Mouse (Mus musculus) left cerebral cortex, adult 8-10 months (tissue): ENCODE results near the gene Phf23. TPM values are rescaled to one million over a fixed set of nuclear protein-coding genes. Genes with fewer than 3 reads are reported as not detected.

Source experiments
- DNase-seq, 2 experiments: peaks; one replicate each; pipeline ENCODE4 v3.0.0; 2022; ENCODE audit warnings: low spot score in 2 of 2
- total RNA-seq, 4 experiments: library from RNA; stranded (reverse); gene quantifications; 2 replicates each; pipeline ENCODE4 v1.2.4; 2022

Gene Phf23
- total RNA-seq, 4 experiments from 2014 or later = 49.6 to 59.9 (median 51.8) TPM

DNA sequence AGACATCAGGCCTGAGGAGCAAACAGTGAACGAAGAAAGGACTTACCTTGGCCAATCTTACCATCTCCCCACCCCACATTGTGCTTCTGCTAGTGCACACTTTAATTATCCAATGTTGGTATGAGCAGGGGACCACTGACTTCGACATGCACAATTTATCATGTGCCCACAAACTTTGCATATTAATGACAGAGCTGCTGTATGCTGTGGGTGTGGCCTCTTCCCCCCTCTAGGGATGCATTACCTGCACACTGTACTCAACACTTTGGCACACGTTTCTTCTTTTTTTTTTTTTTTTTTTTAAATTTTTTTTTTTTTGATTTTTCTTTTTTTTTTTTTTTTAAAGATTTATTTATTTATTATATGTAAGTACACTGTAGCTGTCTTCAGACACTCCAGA lies 24.8 kb upstream of the Phf23 start:
- no peak for DNase-seq

DNA sequence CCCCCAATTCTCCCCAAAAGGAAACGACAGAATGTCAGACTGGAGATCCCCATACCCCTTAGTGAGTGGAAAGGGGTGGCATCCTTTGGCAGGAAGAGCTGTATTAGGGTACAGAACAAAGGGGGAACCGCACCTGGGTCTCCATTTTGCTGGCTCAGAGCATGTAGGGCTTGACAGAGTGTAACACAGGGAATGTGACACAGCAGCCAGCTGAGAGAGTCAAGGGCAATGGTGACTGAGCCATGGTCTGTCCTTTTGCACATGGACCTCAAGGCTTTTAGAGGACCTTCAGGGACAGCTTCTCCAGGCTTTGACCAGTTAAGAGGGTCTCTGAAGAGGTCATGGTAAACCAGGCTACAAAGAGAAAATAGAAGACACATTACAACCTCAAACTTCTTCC lies 20.7 kb upstream of the Phf23 start:
- no peak for DNase-seq

DNA sequence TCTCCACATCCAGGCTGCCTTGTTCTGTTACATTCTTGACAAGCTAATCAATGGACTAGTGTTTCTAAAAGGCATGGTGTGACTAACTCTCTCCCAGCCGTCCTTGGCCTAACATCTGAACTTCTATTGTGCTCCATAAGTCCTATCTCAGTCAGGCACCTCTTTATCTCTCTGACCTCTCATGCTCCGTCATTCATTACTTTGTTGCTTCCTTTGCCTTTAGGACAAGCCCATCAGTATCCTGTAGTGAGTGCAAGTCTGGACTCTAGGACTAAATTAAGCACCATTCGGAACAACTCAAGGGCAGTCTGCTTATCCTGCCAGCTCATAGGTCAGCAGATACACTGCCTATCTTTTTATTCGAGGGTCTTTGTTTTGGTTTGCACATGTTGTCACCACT lies 19.3 kb upstream of the Phf23 start:
- DNase-seq = no peak

DNA sequence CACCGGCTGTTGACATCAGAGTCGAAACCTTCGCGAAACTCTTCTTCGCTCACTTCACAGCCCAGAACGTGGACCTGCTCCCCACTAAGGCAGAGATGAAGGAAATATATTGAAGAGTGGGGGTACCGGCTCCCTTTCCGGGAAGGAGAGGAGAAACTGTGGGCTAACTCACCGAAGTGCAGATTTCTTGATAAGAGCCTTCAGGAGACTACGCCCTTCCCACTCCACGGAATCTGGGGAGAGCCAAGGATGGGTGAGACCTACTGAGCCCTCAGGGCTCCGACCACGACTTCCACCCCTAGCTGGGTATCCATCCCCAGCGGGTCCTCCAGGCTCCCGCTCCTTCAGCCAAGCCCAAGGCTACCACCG lies 15.8 kb upstream of the Phf23 start:
- no peak for DNase-seq

DNA sequence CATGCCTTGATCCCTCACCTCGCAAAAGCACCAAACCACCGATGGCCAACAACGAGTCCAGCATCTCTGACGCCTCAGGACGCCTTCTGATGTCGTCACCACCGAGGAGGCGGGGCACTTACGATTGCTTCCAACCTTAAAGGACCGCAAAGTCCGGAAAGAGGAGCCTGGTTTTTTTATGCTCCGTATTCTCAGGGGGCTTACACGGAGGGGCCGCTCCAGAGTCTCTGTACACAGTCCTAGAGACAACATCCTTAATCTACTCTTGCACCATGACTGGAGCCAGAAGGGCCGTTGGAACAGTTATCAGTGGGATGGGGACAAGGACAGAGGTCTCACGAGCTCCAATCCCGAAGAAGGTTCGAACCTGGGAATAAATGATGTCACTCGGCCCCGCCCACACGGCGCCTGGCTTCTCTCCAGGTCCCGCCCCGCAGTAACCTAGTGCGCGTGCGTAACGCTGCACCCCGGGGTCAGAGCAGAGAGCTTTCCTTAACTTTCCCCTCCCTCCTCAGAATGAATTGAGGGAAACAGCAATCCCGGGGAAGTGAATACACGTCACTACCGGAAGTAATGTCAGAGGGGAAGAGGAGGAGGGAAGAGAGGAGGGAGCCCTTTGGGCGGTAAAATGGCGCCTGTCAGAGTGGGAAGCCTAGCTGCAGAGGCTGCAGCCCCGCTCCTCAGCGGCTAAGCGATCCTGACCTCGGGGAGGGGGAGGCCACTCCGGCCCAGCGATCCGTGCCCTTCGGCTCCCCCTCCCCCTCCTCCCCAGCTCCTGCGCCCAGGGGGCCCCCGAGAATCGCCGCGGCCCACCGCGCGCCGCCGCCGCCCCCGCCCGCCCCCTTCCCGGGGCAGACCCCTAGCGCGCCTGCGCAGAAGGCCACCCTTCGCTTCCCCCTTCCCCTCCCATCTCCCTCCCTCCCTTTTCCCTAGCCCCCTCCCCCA lies 15.1 kb upstream of the Phf23 start:
- DNase-seq = peak; percentile 97 to 100

DNA sequence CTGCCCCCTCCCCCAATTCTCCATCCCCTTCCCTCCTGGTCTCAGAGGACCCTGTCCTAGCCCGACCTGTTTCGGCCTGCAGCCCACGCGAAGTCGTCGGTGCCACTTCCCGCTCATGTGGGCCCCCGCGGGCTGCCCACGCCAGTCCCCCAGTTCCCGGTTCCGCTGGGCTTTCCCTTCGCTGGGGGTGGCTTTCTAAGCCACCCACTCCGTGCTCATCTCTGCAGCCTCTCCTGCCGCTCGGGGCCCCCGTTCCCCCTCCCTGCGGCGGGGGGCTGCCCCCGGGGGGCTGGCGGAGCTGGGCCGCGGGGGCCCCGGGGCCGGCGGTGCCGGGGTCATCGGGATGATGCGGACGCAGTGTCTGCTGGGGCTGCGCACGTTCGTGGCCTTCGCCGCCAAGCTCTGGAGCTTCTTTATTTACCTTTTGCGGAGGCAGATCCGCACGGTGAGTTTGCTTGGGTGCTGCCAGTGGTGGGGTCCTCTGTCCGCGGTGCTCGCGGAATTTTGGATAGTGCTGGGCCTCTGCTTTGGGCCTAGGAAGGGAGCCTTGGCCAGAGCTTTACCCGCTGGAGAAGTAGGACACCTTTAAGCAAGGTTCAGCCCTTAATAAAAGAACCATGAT lies 14.3 kb upstream of the Phf23 start, which contains the start of gene Ctdnep1:
TSS of gene Ctdnep1 (plus strand) at position 16 of the 622 bp plus-strand sequence.
- no peak for DNase-seq

DNA sequence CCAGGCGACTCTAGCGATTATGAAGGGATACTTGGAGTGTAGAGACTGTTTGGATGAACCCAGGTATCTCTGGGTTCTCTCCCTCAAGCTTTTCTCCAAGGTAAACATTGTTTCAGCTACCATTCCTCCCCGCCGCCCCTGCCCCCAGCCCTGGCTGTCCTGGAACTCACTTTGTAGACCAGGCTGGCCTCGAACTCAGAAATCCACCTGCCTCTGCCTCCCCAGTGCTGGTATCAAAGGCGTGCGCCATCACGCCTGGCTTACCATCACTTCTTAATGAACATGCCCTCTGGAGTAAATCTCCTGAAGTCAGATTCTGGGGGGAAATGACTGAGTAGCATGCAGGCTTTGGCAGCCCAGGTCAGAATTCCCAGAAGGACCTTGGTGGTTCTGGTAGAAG lies 13.4 kb upstream of the Phf23 start, which contains the start of gene Elp5:
TSS of gene Elp5 (minus strand) at position 293 of the 400 bp plus-strand sequence.
- no peak for DNase-seq

DNA sequence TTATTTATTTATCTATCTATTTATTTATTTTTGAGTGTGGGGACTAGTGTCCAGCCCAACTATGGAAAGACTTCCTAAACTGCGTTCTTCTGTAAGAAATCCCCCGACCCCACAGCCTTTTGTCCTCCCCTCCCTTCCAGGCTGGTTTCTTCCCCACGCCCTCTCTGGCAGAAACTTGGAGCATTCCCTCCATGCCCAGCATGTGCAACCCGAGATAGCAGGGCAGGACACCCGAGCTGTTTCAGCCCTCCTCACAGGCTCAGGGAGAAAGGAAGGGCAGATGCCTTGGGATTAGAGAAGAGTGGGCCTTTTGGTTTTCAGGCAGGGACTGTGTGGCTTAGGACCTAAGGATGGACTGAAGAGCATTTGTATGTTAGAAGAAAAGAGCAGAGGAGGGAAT lies 12.7 kb upstream of the Phf23 start:
- no peak for DNase-seq

DNA sequence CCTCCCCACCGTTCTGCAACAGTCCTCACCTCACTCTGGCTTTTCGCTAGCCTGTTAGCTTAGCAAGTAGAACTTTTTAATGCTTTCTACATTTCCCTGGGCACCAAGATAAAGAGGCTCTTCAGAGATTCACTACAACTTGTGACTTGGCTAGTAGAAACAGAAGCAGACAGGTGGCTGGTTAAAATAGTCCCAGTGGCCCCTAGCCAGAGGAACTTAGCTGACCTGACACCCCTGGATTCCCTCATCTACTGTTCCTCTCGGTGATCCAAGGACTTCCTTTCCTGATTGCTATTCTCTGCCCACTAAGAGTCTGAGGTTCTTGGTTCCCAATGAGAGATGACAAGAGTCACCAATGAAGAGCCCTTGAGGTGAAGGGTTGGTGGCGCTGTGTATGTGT lies 12.2 kb upstream of the Phf23 start:
- no peak for DNase-seq

DNA sequence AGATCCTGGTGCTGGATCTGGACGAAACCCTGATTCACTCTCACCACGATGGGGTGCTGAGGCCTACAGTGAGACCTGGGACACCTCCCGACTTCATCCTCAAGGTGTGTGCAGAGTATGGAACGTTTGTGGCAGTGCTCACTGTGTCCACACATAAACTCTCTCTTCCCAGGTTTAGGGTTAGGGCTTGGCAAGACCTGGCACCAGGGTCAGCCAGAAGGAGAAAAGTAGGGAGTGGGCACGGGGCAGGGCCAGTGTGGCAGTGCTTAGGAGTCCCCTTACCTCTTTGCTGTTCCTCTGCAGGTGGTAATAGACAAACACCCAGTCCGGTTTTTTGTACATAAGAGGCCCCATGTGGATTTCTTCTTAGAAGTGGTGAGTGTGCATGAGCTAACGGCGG lies 11.1 kb upstream of the Phf23 start:
- DNase-seq = no peak

DNA sequence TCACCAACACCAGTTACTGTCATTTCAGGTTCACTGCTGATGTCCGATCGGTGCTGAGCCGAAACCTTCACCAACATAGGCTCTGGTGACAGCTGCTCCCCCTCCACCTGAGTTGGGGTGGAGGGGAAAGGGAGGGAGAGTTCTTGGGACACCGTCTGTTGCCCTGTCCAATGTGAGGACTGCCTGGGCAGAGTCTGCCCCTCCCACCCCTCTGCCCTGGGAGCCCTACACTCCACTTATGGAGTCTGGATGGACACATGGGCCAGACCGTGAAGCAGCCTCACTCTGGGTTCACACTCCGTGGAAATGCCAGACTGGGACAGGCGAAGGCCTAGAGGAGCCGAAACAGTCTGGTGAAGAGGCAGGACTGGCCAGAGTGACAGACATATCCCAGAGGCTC lies 5.6 kb upstream of the Phf23 start:
- no peak for DNase-seq

DNA sequence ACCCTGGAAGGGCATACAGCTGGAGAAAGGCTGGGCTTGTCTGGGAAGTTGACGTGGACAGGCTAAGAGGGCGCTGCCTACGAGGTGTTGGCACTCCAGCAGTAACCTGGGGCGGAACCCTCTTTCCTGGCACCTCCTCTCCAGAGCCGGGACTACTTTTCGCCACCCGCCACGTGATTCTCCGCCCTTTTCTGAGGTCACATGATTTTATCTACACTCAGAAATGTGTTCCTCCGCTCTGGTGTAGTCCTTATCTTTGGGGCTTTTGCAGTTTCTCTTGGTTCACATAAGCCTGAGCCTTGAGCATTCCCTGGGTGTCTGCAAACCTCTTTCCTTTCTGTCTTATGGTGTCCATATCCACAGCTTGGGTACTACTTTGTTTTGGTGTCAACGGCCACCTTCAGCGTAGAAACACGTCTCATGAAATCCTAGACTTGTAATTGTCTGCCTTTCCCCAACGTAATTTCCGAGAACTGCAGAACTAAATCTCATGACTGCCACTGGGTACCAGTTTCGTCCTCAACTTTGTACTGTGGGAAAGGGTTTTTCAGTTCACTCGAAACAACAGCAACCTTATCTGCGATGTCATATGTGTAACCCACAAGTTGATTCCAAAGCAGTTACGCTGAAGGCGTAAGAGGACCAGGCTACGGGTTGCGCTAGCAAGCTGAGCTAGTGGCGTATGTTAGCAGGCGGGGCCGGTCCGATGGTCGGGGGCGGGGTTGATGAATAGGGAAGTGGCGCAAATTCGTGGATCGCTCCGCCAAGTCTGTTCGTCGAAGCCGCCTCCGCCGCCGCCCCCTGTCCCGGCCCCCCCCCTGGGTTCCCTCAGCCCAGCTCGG lies 4.5 kb upstream of the Phf23 start, which contains the start of gene Gabarap:
TSS of gene Gabarap (plus strand) at position 294 of the 842 bp plus-strand sequence.
- peak; percentile 94 to 95 for DNase-seq

DNA sequence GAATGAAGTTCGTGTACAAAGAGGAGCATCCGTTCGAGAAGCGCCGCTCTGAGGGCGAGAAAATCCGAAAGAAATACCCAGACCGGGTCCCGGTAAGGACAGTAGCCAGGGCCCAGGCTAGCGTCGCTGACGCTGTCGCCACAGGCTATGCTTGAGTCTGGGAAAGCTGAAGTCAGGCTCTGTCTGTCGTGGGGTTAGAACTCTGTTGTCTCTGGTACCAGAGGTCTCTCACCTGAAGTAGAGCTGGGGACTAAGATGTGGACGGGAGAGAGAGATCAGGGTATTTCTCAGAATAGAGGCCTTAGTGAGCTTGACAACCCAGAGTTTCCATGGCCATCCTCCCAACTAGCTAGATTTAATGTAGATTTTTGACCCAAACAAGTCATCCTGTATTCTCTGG lies 3.9 kb upstream of the Phf23 start:
- DNase-seq = no peak

DNA sequence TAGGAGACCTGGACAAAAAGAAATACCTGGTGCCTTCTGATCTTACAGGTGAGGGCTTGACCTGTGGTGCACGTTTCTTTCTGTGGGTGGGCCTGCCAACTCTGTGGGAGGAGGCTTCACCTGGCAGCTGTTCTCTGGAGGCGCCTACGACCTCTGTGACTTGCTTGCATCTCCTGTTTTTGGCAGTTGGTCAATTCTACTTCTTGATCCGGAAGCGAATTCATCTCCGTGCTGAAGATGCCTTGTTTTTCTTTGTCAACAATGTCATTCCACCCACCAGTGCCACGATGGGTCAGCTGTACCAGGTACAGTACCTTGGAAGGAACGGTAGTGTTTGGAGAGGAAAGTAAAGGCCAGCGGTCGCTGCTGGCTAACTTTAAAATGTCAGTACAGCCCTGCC lies 3.2 kb upstream of the Phf23 start:
- DNase-seq = no peak

DNA sequence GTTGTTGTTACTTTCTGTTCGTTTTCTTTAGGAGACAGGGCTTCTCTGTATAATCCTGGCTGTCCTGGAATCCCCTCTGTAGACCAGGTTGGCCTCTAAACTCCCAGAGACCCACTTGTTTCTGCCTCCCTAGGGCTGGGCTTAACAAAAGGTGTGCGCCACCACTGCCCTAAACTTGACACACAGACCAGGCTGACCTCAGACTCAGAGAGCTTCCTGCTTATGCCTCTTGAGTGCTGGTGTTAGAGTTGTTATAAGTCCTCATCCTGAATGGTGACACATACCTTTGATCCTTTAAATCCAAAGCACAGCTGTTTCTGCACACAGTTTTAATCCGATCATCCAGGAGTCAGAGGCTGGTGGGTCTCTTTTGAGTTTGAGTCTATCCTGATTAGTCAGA lies 2.6 kb upstream of the Phf23 start:
- no peak for DNase-seq

DNA sequence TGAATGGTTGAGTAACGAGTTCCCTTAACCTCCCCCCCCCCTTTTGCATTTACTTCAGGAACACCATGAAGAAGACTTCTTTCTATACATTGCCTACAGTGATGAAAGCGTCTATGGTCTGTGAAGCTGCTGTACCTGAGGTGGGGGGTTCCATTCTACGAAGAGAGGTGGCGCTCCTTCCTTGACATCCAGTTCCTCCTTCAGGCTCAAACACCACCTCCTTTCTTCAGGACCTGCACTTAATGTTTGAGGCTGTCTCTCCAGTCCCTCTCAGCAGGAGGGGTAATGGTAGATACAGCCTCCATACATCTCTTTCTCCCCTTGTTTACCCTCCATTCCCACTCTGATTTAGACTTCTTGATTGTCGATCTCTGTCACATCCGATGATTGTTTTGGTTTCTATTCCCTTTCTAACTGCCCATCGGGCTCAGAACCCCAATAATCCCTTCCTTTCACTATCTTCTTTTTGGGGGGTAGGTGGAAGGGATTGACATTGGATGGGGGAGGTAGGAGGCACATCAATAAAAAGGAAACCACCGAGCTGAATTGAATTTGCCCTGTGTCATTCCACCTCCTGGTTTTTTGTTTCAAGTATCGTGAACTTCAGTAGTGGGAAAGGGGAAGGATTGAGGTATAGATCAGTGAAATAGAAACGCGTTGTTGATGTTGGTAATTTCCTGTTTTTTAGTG lies 1.0 kb upstream of the Phf23 start:
- DNase-seq = no peak

DNA sequence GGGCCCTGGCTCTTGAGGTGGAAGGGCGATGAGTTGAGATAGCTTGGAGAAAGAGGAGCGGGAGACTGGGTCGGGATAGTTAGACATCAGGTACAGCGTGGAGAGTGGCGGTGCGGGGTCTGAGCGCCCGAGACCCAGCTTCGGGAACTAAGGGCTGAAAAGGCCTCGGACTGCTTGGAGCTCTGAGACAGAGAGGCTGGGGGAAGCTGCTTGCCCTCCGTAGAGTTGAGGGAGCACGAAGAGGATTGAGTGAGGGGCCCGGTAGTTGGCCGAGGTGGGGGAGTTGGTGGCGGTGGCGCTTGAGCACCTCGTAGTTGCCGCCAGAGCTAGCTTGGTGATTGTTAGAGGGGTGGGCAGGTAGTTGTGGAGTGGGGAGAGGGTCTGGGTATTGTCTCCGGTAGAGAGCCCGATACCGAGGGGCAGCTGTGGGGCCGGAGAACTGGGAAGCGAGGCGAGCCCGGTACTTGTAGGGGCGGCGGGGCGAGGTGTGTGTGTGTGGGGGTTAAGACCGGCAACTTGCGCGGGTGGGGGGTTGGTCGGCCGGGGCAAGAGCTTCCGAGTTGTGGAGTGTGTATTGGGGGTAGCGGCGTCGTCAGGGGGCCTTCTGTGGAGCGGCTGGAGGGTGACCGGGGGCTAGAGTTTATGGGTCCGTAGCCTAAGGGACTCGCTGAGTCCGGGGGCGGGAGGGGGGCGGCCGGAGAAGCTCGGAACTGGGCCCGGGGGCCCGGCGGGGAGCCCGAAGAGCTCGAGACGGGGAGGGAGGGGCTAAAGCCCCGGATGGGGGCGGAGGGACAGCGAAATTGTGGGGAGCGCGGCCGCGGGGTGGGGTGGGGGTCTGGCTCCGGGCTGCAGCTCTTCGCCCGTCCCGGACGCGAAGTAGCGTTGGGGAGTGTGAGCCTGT lies 834 bp downstream of the Phf23 start:
- no peak for DNase-seq

DNA sequence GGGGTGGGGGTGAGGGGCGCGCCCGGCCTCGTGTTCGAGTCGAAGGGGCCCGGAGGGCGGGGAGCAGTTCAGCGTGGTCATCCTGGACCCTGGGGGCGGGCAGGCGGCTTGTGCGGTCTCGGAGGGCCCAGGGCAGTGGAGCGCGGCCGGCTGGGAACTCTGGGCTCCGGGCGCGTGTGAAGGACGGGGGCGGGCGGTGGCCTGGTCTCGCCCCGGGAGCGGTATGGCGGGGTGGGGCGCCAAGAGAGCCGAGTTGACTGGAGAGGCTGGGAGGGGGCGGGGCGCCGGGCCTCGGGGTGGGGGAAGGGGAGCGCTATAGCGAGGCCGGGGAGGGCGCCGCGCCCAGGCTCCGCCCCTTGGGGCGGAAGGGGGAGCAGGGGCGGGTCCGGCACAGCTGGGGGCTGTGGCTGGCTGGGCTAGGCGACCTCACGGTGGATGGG lies 1.5 kb downstream of the Phf23 start:
- DNase-seq = peak in 1 of 2 experiments; percentile 77

DNA sequence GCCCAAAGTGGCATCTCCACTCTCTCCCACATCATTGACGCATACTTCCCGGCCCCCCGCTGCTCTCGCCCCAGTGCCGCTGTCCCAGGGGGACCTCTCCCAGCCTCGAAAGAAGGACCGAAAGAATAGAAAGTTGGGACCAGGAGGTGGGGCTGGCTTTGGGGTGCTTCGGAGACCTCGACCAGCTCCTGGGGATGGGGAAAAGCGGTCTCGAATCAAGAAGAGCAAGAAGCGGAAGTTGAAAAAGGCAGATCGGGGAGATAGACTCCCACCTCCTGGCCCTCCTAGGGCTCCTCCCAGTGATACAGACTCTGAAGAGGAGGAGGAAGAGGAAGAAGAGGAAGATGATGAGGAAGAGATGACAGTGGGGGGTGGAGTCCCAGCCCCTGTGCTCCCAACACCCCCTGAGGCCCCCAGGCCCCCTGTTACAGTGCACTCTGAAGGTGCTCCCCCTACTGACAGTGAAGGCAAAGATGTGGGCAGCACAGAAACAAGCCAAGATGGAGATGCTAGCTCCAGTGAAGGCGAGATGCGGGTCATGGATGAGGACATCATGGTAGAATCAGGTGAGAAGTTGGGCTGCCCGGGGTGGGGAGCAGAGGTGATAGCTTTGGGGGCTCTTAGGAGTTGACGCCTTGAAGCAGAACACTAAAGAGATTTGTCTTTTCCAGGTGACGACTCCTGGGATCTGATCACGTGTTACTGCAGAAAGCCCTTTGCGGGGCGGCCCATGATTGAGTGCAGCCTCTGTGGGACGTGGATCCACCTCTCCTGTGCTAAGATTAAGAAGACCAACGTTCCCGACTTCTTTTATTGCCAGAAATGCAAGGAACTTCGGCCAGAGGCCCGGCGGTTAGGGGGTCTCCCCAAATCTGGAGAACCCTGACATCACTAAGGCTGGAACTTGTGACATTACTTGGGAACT lies 3.3 kb downstream of the Phf23 start:
- no peak for DNase-seq
